Mouse (Mus musculus) heart, embryonic 12.5 days (tissue): ENCODE results near the gene Olfr418. TPM values are rescaled to one million over a fixed set of nuclear protein-coding genes. Genes with fewer than 3 reads are reported as not detected.
"Not testable (repeated sequence)": the region's sequence is repeated elsewhere in the genome, so short reads cannot be mapped to it uniquely, and the experiment has no call there.

ENCODE experiments used
- ATAC-seq: fragments of 200-750 bp; cut with Nextera tagmentation; 2 replicates; pipeline ENCODE4 v1.8.0; 2017; ENCODE audit warnings: moderate TSS enrichment, moderate library complexity; ENCODE audit not compliant: insufficient number of reproducible peaks, low FRiP score
- H3K27ac ChIP-seq: fragments of 300-500 bp; sonication (generic); 2 replicates; pipeline ENCODE4 v1.5.1; 2016; ENCODE audit warnings: mild to moderate bottlenecking, moderate library complexity; ENCODE audit not compliant: poor library complexity, severe bottlenecking
- H3K27me3 ChIP-seq: fragments of 300-500 bp; sonication (generic); replicated peaks from 2 replicates; pipeline ENCODE4 v1.6.1; 2016; ENCODE audit warnings: mild to moderate bottlenecking, moderate library complexity
- H3K36me3 ChIP-seq: fragments of 300-500 bp; sonication (generic); 2 replicates; pipeline ENCODE4 v1.6.1; 2016; ENCODE audit warnings: mild to moderate bottlenecking, moderate library complexity
- H3K4me1 ChIP-seq: fragments of 300-500 bp; sonication (generic); replicated peaks from 2 replicates; pipeline ENCODE4 v1.6.1; 2016; ENCODE audit warnings: mild to moderate bottlenecking
- H3K4me2 ChIP-seq: fragments of 300-500 bp; sonication (generic); 2 replicates; pipeline ENCODE4 v1.6.1; 2016; ENCODE audit warnings: mild to moderate bottlenecking, moderate library complexity
- H3K4me3 ChIP-seq: fragments of 300-500 bp; sonication (generic); 2 replicates; pipeline ENCODE4 v1.5.1; 2016; ENCODE audit warnings: mild to moderate bottlenecking
- H3K9ac ChIP-seq: fragments of 300-500 bp; sonication (generic); 2 replicates; pipeline ENCODE4 v1.6.1; 2016; ENCODE audit warnings: mild to moderate bottlenecking, moderate library complexity
- H3K9me3 ChIP-seq: fragments of 300-500 bp; sonication (generic); replicated peaks from 2 replicates; pipeline ENCODE4 v1.6.1; 2016; ENCODE audit warnings: mild to moderate bottlenecking, moderate library complexity
- WGBS: fragments of 180-500 bp; shearing (Covaris S2); methylation state at CpG from one replicate; pipeline ENCODE4 v1.1.7; 2016; 5-methylcytosine and 5-hydroxymethylcytosine counted together
- polyA plus RNA-seq: library from polyadenylated mRNA; unstranded; fragments of >200 nt; fragmentation: Nextera tagmentation; extraction: Ambion mirVana; gene quantifications from 2 replicates; pipeline ENCODE4 v1.2.1, GENCODE M21; 2016

Olfr418 gene
- not detected in 2 replicates for polyA plus RNA-seq

DNA sequence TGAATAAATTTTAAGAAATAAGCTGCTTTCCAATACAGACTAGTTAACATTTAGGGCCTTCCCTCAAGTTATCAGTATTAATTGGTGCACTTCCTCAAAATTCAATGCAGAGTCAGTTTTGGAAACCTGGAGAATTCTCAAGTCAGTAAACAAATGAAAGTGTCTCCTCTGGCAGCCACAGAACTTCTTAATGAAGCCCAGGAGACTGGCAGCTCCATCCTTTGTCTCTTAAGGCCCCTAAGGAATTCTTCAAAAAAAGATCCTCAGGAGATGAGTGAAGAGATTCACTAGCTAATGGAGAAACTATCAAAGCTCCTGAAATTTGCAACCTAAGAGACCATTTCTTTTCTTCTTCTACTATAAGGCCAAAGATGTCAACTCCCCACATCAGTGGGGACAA lies at the start of gene Olfr418:
TSS of gene Olfr418 (plus strand) at position 301 of the 400 bp plus-strand sequence.
- Histone ChIP-seq H3K36me3 (no peaks in the 10 kb centered on the region), H3K27me3 (no peaks in the 10 kb centered on the region), H3K4me2 (no peak within 1 kb of the TSS), H3K27ac (no peak within 1 kb of the TSS), H3K4me3 (no peak within 1 kb of the TSS), H3K9ac (no peak within 1 kb of the TSS), H3K4me1 (no peaks in the 10 kb centered on the region), H3K9me3 (no peaks in the 10 kb centered on the region; the same call in 1 of the 2 replicates)
- ATAC-seq: no peak

GRCm38 (mm10) chr1:173216481-173216880 lies 49.3 kb upstream of the Olfr418 start:
- Histone ChIP-seq H3K4me1 (no peaks in the 10 kb centered on the region), H3K4me2 (no peak overlapping the region), H3K36me3 (no peaks in the 10 kb centered on the region), H3K4me3 (no peak overlapping the region), H3K27me3 (no peaks in the 10 kb centered on the region), H3K9me3 (no peaks in the 10 kb centered on the region), H3K9ac (no peak overlapping the region), H3K27ac (no peak overlapping the region)
- ATAC-seq: no peak
- 76% methylated on average over 3 of the region's 3 CpGs for WGBS

DNA sequence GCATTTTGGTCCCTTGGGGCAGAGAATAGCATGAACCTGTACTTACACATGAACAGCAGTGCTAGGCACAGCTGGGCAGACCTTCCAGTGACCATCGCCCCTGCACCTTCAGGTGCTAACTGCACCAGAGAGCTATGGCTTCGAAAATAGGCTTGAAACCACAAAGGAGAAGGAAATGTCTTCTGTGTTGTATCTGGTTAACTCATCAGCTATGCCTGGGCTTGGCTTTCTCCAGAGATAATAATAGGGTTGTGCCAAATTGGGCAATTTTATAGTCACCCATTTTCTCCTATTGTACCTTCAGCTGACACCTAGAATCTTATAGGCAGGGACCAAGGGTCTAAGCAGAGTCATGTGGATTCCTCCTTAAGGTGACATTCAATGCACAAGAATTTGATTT lies 38.7 kb upstream of the Olfr418 start, which contains the start of gene Fcer1a:
TSS of gene Fcer1a (minus strand) at position 134 of the 400 bp plus-strand sequence.
- ATAC-seq: no peak
- Histone ChIP-seq H3K36me3 (no peaks in the 10 kb centered on the region), H3K27ac (no peak within 1 kb of the TSS), H3K9ac (no peak within 1 kb of the TSS), H3K9me3 (no peaks in the 10 kb centered on the region), H3K4me3 (no peak within 1 kb of the TSS), H3K4me2 (no peak within 1 kb of the TSS), H3K27me3 (no peaks in the 10 kb centered on the region), H3K4me1 (no peaks in the 10 kb centered on the region)
- WGBS: 72% methylated on average over 2 of the region's 2 CpGs

- not testable (repeated sequence) for ATAC-seq, H3K36me3 ChIP-seq, H3K9me3 ChIP-seq, H3K27me3 ChIP-seq, H3K4me3 ChIP-seq, H3K27ac ChIP-seq, H3K4me2 ChIP-seq, H3K4me1 ChIP-seq, H3K9ac ChIP-seq
- WGBS: 76% methylated on average over 1 of the region's 1 CpGs
Observed at GRCm38 (mm10) chr1:173237004-173237403, 28.8 kb upstream of the Olfr418 start.

DNA sequence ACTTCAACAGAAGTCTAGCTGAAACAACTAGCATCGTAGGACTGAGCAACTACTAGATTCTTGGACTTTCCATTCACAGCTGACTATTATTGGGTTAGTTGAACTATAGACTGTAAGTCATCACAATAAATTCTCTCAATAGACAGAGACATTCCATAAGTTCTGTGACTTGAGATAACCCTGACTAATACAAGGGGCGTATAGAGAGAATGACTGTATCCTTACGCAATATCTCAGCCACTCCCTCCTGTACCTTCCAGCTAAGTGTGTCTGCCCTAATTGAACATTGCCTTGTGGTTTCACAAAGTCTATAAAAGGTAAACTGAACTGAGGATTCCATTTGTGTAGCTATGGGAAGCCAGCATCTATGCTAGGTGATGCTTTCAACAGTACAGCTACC lies 15.9 kb upstream of the Olfr418 start:
- Histone ChIP-seq H3K4me3 (no peak overlapping the region), H3K4me2 (no peak overlapping the region), H3K9ac (no peak overlapping the region), H3K27me3 (no peaks in the 10 kb centered on the region), H3K4me1 (no peaks in the 10 kb centered on the region), H3K27ac (no peak overlapping the region), H3K9me3 (no peaks in the 10 kb centered on the region), H3K36me3 (no peaks in the 10 kb centered on the region)
- WGBS: 83% methylated on average over 3 of the region's 3 CpGs
- ATAC-seq: no peak

GRCm38 (mm10) chr1:173277677-173278076 lies 11.9 kb downstream of the Olfr418 start, which contains the start of gene Mptx2:
Gene Mptx2, minus strand, starts transcription at chr1:173277777.
- Histone ChIP-seq H3K9ac (no peak within 1 kb of the TSS), H3K27me3 (no peaks in the 10 kb centered on the region), H3K4me3 (no peak within 1 kb of the TSS), H3K27ac (no peak within 1 kb of the TSS), H3K9me3 (no peaks in the 10 kb centered on the region), H3K36me3 (no peaks in the 10 kb centered on the region), H3K4me1 (no peaks in the 10 kb centered on the region), H3K4me2 (no peak within 1 kb of the TSS)
- 57% methylated on average over 3 of the region's 3 CpGs for WGBS
- no peak for ATAC-seq

DNA sequence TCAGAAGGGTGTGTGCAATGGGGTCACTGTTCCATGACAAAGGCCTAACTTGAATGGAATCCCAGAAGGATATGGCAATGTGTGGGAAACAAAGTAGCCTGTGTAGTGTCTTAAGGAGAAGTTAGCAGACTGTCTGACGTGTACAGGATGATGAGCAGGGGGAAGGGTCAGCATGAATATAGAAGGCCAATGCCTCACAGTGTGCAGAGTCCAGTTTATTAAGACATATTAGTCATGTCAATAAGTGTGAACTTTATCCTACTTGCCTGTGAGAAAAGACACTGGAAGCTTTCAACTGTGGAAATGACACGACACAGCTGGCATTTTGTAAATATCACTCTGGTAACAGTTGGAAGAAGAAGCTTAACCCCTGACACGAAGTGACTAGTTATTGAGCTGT lies 37.0 kb downstream of the Olfr418 start:
- ATAC-seq: not testable (repeated sequence)
- 56% methylated on average over 3 of the region's 3 CpGs for WGBS

DNA sequence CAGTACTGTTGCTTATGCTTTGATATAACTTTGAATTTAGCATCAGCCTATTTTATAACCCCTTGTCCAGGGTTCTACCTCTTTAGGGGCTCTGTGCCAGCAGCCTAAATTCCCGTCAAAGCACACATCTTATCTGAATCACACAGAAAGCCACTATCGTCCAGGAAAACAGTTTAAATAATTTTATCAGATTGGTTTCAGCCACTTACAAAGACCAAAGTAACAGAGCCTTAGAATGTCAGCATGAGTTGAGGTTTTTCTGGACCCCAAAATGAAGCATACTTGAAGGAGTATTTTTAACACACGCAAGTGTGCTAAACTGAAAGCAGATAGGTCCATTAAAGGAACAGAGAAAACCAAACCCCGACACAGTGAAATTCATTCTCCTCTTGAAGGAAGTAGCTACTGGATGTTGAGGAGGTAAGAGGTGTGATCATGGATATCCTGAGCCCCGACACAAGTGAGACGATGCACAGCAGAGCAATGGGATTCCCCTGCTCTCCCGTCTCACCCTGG lies 47.8 kb downstream of the Olfr418 start:
- 63% methylated on average over 7 of the region's 7 CpGs for WGBS
- not testable (repeated sequence) for H3K36me3 ChIP-seq, H3K4me2 ChIP-seq, H3K4me1 ChIP-seq, H3K9ac ChIP-seq, H3K9me3 ChIP-seq, H3K4me3 ChIP-seq, ATAC-seq, H3K27ac ChIP-seq, H3K27me3 ChIP-seq

More for the DNA sequence above, 37.0 kb downstream of the Olfr418 start:
- H3K27me3 ChIP-seq, H3K36me3 ChIP-seq, H3K9ac ChIP-seq, H3K4me1 ChIP-seq, H3K4me3 ChIP-seq, H3K4me2 ChIP-seq, H3K27ac ChIP-seq, H3K9me3 ChIP-seq: not testable (repeated sequence)

DNA sequence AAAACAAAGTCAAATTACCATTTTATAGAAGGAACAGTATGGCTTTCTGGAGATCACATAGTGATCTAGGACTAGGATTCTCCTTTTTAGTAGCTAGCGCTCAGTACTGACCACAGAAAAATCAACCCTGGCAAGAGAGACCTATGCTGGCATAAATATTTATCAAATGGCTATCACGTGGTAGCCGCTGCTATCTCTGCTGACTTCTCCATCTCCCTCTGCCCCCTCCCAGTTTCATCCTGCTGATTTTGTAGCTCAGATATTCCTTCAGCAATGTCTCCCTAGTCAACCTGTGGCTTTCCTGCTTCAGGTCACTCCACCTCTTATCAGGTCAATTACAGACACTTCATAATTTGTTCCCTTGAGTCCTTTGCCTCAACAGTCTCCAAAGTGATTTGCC lies 49.9 kb downstream of the Olfr418 start:
- Histone ChIP-seq H3K4me2 (no peak overlapping the region), H3K27me3 (no peaks in the 10 kb centered on the region), H3K9ac (no peak overlapping the region), H3K9me3 (no peaks in the 10 kb centered on the region), H3K27ac (no peak overlapping the region), H3K4me1 (no peaks in the 10 kb centered on the region), H3K36me3 (no peaks in the 10 kb centered on the region), H3K4me3 (no peak overlapping the region)
- no peak for ATAC-seq
- WGBS: 68% methylated on average over 3 of the region's 3 CpGs

DNA sequence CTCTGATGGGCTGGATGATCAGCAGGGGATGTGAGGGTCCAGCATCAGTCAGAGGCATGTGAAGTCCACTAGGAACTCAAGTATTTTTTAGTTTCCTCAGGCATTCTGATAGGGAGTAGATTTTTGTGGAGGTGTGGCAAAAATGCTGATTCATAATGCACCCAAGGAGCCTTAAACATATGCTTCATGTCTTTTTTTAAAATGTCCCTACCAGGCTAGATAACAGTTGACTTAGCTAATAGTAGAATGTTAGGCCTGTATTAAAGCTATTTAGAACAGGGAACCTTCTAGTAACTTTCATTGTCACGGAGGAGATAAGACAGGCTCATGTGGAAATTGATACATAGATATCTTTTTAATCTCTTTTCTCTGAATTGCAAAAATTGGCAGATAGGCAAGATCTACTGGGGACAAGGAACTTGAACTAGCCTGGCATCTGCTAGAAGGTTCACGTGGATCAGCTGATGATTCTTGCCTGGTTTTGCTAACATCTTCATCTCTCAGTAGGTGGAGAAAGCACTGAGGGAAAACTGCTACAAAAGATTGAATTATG lies 52.2 kb downstream of the Olfr418 start:
- ATAC-seq: no peak
- H3K9me3 ChIP-seq: no peaks in the 10 kb centered on the region
- no peak overlapping the region for H3K9ac ChIP-seq
- no peaks in the 10 kb centered on the region for H3K27me3 ChIP-seq
- 81% methylated on average over 2 of the region's 2 CpGs for WGBS
- H3K27ac ChIP-seq: no peak overlapping the region
- no peaks in the 10 kb centered on the region for H3K36me3 ChIP-seq
- no peak overlapping the region for H3K4me3 ChIP-seq
- H3K4me2 ChIP-seq: no peak overlapping the region
- no peaks in the 10 kb centered on the region for H3K4me1 ChIP-seq

GRCm38 (mm10) chr1:173321593-173322248 lies 55.9 kb downstream of the Olfr418 start:
- no peak overlapping the region for H3K4me2 ChIP-seq
- no peaks in the 10 kb centered on the region for H3K36me3 ChIP-seq
- H3K9me3 ChIP-seq: no peaks in the 10 kb centered on the region
- WGBS: 72% methylated on average over 8 of the region's 8 CpGs
- H3K9ac ChIP-seq: no peak overlapping the region
- no peaks in the 10 kb centered on the region for H3K4me1 ChIP-seq
- H3K27me3 ChIP-seq: no peaks in the 10 kb centered on the region
- H3K27ac ChIP-seq: no peak overlapping the region
- no peak for ATAC-seq
- H3K4me3 ChIP-seq: no peak overlapping the region
